Mouse (Mus musculus) kidney, postnatal 0 days (tissue): ENCODE results near the gene Tpi1. TPM values are rescaled to one million over a fixed set of nuclear protein-coding genes. Genes with fewer than 3 reads are reported as not detected.
A peak's percentile ranks its signal among the peaks of the same experiment; 100 is the strongest.
"Not testable (repeated sequence)": the region's sequence is repeated elsewhere in the genome, so short reads cannot be mapped to it uniquely, and the experiment has no call there.

ENCODE experiments used
- ATAC-seq: fragments of 200-750 bp; cut with Nextera tagmentation; replicated peaks from 2 replicates; pipeline ENCODE4 v1.8.0; 2017; ENCODE audit warnings: low read depth, moderate number of reproducible peaks, moderate TSS enrichment, moderate library complexity; ENCODE audit not compliant: low FRiP score
- DNase-seq: peaks from one replicate; pipeline ENCODE4 v3.0.0-alpha.2; 2016; ENCODE audit warnings: low spot score
- H3K27ac ChIP-seq: fragments of 300-500 bp; sonication (generic); 2 replicates; pipeline ENCODE4 v1.5.1; 2014; ENCODE audit warnings: mild to moderate bottlenecking
- H3K27me3 ChIP-seq: fragments of 300-500 bp; sonication (generic); 2 replicates; pipeline ENCODE4 v1.6.1; 2014; ENCODE audit warnings: low read length, mixed read lengths; ENCODE audit not compliant: insufficient read depth
- H3K36me3 ChIP-seq: fragments of 300-500 bp; sonication (generic); 2 replicates; pipeline ENCODE4 v1.6.1; 2014; ENCODE audit warnings: low read length, mixed read lengths; ENCODE audit not compliant: insufficient read depth
- H3K4me1 ChIP-seq: fragments of 300-500 bp; sonication (generic); replicated peaks from 2 replicates; pipeline ENCODE4 v1.6.1; 2014; ENCODE audit warnings: antibody characterized with exemption, low read length, mixed read lengths; ENCODE audit not compliant: insufficient read depth
- H3K4me2 ChIP-seq: fragments of 300-500 bp; sonication (generic); 2 replicates; pipeline ENCODE4 v1.6.1; 2014; ENCODE audit warnings: mild to moderate bottlenecking, low read length, moderate library complexity, mixed read lengths
- H3K4me3 ChIP-seq: fragments of 300-500 bp; sonication (generic); replicated peaks from 2 replicates; pipeline ENCODE4 v1.5.1; 2014; ENCODE audit warnings: low read depth, low read length
- H3K9ac ChIP-seq: fragments of 300-500 bp; sonication (generic); 2 replicates; pipeline ENCODE4 v1.6.1; 2014; ENCODE audit warnings: low read depth, low read length
- H3K9me3 ChIP-seq: fragments of 300-500 bp; sonication (generic); replicated peaks from 2 replicates; pipeline ENCODE4 v1.6.1; 2016; ENCODE audit warnings: low read length, inconsistent platforms, mixed read lengths
- CTCF ChIP-seq: IDR thresholded peaks from 2 replicates; pipeline ENCODE4 v1.5.1; 2016; ENCODE audit warnings: antibody characterized with exemption, low read depth, mild to moderate bottlenecking, moderate library complexity
- WGBS: fragments of 180-500 bp; shearing (Covaris S2); extraction: QIAGEN DNeasy Blood & Tissue Kit; methylation state at CpG from one replicate; pipeline ENCODE4 v1.1.7; 2014; 5-methylcytosine and 5-hydroxymethylcytosine counted together
- polyA plus RNA-seq: library from polyadenylated mRNA; unstranded; fragments of >200 nt; fragmentation: Nextera tagmentation; extraction: Ambion mirVana; gene quantifications from 2 replicates; pipeline ENCODE4 v1.2.1, GENCODE M21; 2015

Gene Tpi1
- polyA plus RNA-seq, 1 experiment from 2014 or later = 664 TPM

DNA sequence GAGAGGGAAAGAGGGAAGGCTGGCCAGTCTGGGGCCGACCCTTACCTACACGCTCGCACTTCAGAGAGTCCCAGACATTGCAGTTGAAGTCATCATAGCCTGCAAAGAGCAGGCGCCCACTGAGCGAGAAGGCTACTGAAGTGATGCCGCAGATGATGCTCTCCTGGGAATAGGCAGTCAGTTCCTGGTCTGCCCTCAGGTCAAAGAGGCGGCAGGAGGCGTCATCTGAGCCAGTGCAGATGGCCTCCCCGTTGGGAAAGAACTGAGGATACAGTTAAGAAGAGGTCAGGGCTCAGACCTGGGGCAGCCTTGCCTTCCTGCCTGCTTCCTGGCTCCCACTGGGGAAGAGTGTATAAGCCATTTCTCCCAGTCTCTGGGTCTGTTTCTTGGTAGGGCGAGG, 21.4 kb upstream of the Tpi1 start:
- Histone ChIP-seq H3K27me3 (no peaks in the 10 kb centered on the region), H3K4me2 (no peak overlapping the region), H3K4me3 (no peak overlapping the region), H3K9ac (0 out of 2 replicates have a peak overlapping the region, but pooled peaks have one; percentile 27), H3K27ac (no peak overlapping the region), H3K4me1 (peaks cover 5% of the 10 kb centered on the region; the same call in 1 of the 2 replicates), H3K9me3 (no peaks in the 10 kb centered on the region), H3K36me3 (no peaks in the 10 kb centered on the region)
- no peak for TF ChIP-seq CTCF
- WGBS = 29% methylated on average over 10 of the region's 10 CpGs
- no peak for DNase-seq
- no peak for ATAC-seq

DNA sequence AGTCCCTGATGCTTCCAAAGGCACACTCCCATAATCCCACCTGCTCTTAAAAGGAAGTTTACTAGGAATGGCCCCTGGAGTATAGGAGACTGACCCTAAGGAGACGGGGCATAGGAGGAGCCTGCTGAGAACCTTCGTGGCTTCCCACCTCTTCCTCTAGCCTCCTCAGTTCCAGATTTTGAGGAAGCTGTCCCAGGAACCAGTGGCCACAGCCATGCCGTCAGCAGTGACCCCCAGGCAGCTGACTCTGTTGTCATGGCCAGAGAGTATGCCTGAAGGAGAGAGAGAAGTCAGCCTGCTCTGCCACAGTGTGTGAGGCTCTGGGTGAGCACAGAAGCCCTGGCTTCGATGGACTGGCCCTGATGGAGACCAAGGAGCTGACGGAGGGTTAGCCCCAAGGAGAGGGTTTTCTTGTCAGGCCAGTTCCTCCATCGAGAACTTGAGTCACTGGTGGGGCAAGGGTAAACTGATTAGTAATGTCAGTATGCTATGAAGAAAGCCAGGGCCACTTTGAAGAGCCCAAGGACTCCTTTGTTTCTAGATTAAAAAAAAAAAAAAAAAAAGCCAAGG, 20.5 kb upstream of the Tpi1 start:
- Histone ChIP-seq H3K27me3 (no peaks in the 10 kb centered on the region), H3K4me1 (peaks cover 8% of the 10 kb centered on the region; the same call in 1 of the 2 replicates), H3K4me3 (no peak overlapping the region), H3K27ac (no peak overlapping the region), H3K9me3 (no peaks in the 10 kb centered on the region), H3K9ac (no peak overlapping the region), H3K4me2 (no peak overlapping the region), H3K36me3 (no peaks in the 10 kb centered on the region)
- DNase-seq = no peak
- 91% methylated on average over 6 of the region's 6 CpGs for WGBS
- ATAC-seq = no peak
- no peak for TF ChIP-seq CTCF

DNA sequence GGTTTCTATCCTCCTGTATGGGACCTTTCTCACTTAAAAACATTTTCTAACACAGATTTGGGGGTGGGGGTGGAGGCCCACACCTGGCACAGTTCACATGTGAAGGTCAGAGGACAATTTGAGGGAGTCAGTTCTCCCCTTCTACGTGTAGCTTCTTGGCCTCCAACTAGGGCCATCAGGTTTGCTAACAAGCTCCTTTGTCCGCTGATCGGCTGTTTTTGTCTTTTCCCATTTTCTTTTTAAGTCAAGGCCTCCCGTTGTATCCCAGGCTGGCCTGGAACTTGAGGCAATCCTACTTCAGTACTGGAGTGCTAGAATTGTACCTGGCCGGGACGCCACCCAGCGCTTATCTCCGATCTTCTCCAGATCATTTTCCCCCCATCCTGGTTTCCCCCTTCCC, 17.6 kb upstream of the Tpi1 start:
- Histone ChIP-seq H3K4me1 (peaks cover 10% of the 10 kb centered on the region; the same call in 1 of the 2 replicates), H3K27ac (no peak overlapping the region), H3K4me3 (no peak overlapping the region), H3K27me3 (no peaks in the 10 kb centered on the region), H3K9me3 (no peaks in the 10 kb centered on the region), H3K4me2 (no peak overlapping the region), H3K36me3 (no peaks in the 10 kb centered on the region), H3K9ac (no peak overlapping the region)
- WGBS = 91% methylated on average over 8 of the region's 8 CpGs
- DNase-seq (no peak), ATAC-seq (no peak)
- no peak for TF ChIP-seq CTCF

DNA sequence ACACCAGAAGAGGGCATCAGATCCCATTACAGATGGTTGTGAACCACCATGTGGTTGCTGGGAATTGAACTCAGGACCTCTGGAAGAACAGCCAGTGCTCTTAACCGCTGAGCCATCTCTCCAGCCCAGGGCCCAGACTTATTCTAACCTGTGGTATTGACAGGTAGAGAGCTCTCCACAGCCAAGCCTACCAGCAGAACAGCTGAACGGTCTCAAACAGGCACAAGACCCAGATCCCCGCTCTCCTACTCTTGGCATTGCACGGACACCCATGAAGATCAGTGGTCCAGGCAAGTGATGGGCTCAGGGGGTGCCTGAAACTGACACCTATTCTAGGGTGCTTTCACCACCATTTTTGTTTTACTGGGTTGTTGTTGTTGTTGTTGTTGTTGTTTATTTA, 17.1 kb upstream of the Tpi1 start:
- not testable (repeated sequence) for H3K9ac ChIP-seq, H3K27me3 ChIP-seq, H3K9me3 ChIP-seq, DNase-seq, H3K27ac ChIP-seq, H3K36me3 ChIP-seq, H3K4me3 ChIP-seq, ATAC-seq
- Histone ChIP-seq H3K4me2 (0 out of 2 replicates have a peak overlapping the region, but pooled peaks have one; percentile 74), H3K4me1 (peaks cover 10% of the 10 kb centered on the region; the same call in 1 of the 2 replicates)
- WGBS = 96% methylated on average over 4 of the region's 4 CpGs

DNA sequence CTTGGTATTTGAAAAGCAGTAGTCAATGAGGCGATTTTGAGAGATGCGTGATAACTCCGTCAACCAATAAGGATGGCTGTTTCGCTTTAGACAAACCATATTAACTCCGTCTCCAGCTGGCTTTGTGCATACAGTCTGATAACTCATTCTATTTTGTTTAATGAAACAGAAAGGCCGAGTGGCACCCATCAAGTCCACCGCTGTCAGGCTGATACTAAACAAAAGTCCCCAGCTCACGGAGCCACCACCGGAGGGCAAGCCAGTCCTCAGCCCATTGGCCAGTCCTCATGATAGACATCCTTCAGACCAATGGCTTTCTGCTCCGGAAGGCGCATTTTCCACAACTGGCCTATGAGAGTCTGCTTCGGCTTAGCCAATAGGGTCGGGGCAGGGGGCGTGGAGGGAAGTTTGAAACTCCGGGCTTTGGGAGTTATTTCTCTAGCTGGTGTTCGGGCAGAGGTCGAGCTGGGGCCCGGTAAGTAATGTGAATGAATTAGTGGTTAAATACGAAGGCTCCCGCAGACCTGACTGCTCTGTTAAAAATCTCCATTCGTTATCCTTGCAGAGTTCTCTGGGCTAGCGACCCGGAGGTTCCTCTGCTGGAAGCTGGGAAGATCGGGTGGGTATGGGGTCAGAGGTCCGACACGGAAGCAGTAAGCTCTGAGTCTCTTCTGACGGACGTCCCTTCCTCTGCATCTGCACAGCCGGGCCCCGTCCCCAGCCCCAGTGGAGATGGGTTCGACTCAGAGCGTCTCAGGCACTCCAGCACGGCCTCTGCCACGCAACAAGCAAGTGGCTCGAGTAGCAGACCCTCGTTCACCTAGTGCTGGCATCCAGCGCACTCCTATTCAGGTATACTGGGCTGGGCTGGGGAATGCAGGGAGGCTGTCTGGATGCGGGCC, 16.0 kb upstream of the Tpi1 start:
- Histone ChIP-seq H3K27me3 (no peaks in the 10 kb centered on the region), H3K36me3 (peaks cover 9% of the 10 kb centered on the region), H3K27ac (peak overlapping the region; percentile 92), H3K4me1 (peaks cover 5% of the 10 kb centered on the region; the same call in 1 of the 2 replicates), H3K4me3 (peak overlapping the region; percentile 67), H3K4me2 (peak overlapping the region; percentile 74), H3K9me3 (no peaks in the 10 kb centered on the region), H3K9ac (peak overlapping the region; percentile 70)
- DNase-seq (peak; percentile 98), ATAC-seq (peak; percentile 87)
- TF ChIP-seq CTCF = peak; percentile 21; the same call in 1 of the 2 replicates
- WGBS = under 1% methylated on average over 38 of the region's 38 CpGs
